Mouse (Mus musculus) forebrain, embryonic 10.5 days (tissue): ENCODE data around the gene Rbm33. TPM values are rescaled to one million over a fixed set of nuclear protein-coding genes. Genes with fewer than 3 reads are reported as not detected.

Source experiments
- DNase-seq: peaks from one replicate; pipeline ENCODE4 v3.0.0-alpha.2; 2017; ENCODE audit warnings: low spot score; ENCODE audit errors: extremely low spot score
- H3K27ac ChIP-seq: fragments of 300-500 bp; sonication (generic); 2 replicates; pipeline ENCODE4 v1.5.1; 2016; ENCODE audit warnings: mild to moderate bottlenecking
- H3K27me3 ChIP-seq: fragments of 300-500 bp; sonication (generic); 2 replicates; pipeline ENCODE4 v1.6.1; 2016; ENCODE audit warnings: mild to moderate bottlenecking; ENCODE audit not compliant: poor library complexity, severe bottlenecking
- H3K36me3 ChIP-seq: fragments of 300-500 bp; sonication (generic); replicated peaks from 2 replicates; pipeline ENCODE4 v1.6.1; 2016; ENCODE audit warnings: mild to moderate bottlenecking, moderate library complexity
- H3K4me1 ChIP-seq: fragments of 300-500 bp; sonication (generic); 2 replicates; pipeline ENCODE4 v1.6.1; 2016
- H3K4me3 ChIP-seq: fragments of 300-500 bp; sonication (generic); 2 replicates; pipeline ENCODE4 v1.5.1; 2016; ENCODE audit warnings: mild to moderate bottlenecking, moderate library complexity
- H3K9me3 ChIP-seq: fragments of 300-500 bp; sonication (generic); 2 replicates; pipeline ENCODE4 v1.6.1; 2016; ENCODE audit warnings: mild to moderate bottlenecking, moderate library complexity
- WGBS: fragments of 180-500 bp; shearing (Covaris S2); methylation state at CpG from one replicate; pipeline ENCODE4 v1.1.7; 2016; 5-methylcytosine and 5-hydroxymethylcytosine counted together
- polyA plus RNA-seq: library from polyadenylated mRNA; unstranded; fragments of >200 nt; fragmentation: Nextera tagmentation; extraction: Ambion mirVana; gene quantifications from 2 replicates; pipeline ENCODE4 v1.2.1, GENCODE M21; 2016

The Rbm33 gene
- polyA plus RNA-seq, 1 experiment from 2014 or later = 15.2 TPM

DNA sequence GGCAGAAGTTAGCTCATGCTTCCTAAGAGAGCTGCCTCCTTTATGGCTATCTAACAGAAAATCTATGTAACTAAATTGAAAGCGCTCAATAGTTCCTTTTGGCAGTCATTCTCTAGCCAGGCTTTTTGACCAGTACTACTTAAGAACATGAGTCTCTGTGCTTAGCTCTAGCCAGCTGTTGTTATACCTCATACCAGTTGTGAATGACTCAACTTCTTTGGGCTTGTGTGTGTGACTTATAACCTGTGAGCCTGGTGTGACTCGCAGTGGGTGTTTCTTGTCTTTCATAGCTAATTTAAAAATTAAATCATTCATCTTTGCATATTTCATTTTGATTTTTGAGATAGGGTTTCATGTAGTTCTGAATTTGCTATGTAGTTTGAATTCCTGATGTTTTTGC lies 80.4 kb downstream of the Rbm33 start:
- H3K27ac ChIP-seq = no peak overlapping the region
- H3K4me3 ChIP-seq = no peak overlapping the region
- H3K27me3 ChIP-seq = no peaks in the 10 kb centered on the region
- no peak for DNase-seq
- peaks cover 96% of the 10 kb centered on the region for H3K36me3 ChIP-seq
- H3K4me1 ChIP-seq = no peaks in the 10 kb centered on the region
- no peaks in the 10 kb centered on the region for H3K9me3 ChIP-seq
- 95% methylated on average over 2 of the region's 2 CpGs for WGBS

DNA sequence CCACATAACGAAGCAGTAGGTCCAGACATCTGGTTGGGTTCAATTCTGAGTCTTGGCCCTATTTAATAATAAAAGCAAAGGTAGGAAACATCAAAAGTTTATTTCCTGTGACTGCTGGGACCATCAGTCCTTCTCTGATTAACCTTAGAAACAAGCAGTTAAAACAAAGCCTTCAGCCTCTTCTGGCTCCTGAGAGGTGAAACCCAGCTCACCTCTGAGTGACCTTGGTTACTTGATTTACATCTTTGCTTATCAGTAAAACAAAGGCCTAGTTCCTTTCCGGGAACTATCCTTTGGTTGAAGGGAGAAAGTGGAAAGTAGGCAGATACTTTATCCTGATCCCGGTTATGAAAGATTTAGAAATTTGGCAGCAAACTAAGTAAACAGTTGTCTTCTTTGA lies 81.8 kb downstream of the Rbm33 start:
- Histone ChIP-seq H3K27me3 (no peaks in the 10 kb centered on the region), H3K4me1 (no peaks in the 10 kb centered on the region), H3K36me3 (peaks cover 92% of the 10 kb centered on the region), H3K4me3 (no peak overlapping the region), H3K9me3 (no peaks in the 10 kb centered on the region), H3K27ac (no peak overlapping the region)
- WGBS = 92% methylated on average over 3 of the region's 3 CpGs
- no peak for DNase-seq

DNA sequence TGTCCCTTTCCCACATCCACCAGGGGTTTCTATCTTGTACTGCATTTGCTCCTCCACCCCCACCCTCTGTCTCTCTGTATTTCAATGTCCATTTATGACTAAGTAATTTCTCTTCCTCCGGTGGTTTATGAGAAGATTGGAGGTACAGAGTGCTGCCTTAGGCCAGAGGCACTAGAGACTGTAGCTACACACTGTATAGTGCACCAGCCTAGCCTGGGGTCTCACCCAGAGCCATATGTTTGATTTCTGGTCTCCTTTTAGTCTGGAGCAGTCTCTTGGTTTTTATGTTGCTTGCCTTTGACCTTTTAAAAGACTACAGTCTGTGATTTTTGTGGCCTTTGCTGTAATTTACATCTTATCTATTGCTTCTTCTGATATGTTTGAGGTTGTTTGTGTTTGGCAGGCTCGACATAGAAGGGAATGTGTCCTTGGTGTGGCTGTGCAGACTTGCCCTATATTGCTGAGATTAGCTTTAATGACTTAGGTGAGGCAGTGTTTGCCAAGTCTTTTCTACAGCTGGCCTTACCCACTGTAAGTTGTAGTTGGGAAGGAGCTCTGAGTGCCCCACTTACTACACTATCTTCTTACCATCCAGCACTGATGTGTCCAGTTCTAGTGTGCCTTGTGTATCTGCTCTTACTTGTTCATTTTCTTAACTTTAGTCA lies 82.7 kb downstream of the Rbm33 start:
- no peaks in the 10 kb centered on the region for H3K27me3 ChIP-seq
- H3K9me3 ChIP-seq = no peaks in the 10 kb centered on the region
- H3K4me3 ChIP-seq = no peak overlapping the region
- no peak for DNase-seq
- peaks cover 83% of the 10 kb centered on the region for H3K36me3 ChIP-seq
- no peak overlapping the region for H3K27ac ChIP-seq
- 93% methylated on average over 2 of the region's 2 CpGs for WGBS
- no peaks in the 10 kb centered on the region for H3K4me1 ChIP-seq

DNA sequence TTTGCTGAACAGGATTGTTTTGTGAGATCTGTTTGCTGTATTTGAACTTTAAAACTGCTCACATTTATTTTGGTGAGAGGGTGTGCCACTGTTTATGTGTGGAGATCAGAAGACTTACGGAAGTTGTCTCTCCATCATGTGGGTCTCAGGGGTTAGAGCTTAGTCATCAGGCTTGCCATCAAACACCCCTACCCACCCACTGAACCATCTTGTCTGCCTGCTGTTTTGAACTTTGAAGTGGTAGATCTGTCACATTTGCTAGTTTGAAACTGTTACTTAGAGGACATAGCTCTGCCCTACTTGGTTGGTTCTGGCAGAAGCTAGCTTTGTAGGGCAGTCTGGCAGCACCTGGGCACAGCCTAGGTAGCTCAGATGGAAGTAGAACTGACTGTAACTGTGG lies 85.8 kb downstream of the Rbm33 start:
- DNase-seq = no peak
- Histone ChIP-seq H3K36me3 (peaks cover 60% of the 10 kb centered on the region), H3K27me3 (no peaks in the 10 kb centered on the region), H3K9me3 (no peaks in the 10 kb centered on the region), H3K27ac (no peak overlapping the region), H3K4me3 (no peak overlapping the region), H3K4me1 (no peaks in the 10 kb centered on the region)
- WGBS = 97% methylated on average over 1 of the region's 1 CpGs

DNA sequence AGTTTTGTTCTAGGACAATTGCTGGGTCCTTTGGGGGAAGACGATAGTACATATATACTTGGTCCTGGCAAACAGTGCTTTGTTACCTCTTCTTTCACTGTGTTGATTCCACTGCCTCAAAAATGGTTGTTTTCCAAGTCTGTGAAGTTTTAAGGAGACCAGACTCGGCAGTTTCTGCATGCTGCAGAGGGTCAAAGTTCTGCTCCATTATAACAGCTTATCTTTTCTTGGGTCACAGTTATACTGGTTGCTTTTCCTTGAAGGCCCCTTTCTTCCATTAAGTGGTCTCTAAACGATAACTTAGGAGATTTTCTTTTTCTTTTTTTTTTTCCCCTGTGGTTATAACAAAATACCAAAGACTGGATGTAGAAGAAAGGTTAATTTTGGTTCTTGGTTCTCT lies 89.7 kb downstream of the Rbm33 start:
- no peak for DNase-seq
- H3K27me3 ChIP-seq = no peaks in the 10 kb centered on the region
- 93% methylated on average over 3 of the region's 3 CpGs for WGBS
- H3K4me3 ChIP-seq = no peak overlapping the region
- H3K9me3 ChIP-seq = no peaks in the 10 kb centered on the region
- H3K36me3 ChIP-seq = peaks cover 59% of the 10 kb centered on the region
- H3K27ac ChIP-seq = no peak overlapping the region
- no peaks in the 10 kb centered on the region for H3K4me1 ChIP-seq

DNA sequence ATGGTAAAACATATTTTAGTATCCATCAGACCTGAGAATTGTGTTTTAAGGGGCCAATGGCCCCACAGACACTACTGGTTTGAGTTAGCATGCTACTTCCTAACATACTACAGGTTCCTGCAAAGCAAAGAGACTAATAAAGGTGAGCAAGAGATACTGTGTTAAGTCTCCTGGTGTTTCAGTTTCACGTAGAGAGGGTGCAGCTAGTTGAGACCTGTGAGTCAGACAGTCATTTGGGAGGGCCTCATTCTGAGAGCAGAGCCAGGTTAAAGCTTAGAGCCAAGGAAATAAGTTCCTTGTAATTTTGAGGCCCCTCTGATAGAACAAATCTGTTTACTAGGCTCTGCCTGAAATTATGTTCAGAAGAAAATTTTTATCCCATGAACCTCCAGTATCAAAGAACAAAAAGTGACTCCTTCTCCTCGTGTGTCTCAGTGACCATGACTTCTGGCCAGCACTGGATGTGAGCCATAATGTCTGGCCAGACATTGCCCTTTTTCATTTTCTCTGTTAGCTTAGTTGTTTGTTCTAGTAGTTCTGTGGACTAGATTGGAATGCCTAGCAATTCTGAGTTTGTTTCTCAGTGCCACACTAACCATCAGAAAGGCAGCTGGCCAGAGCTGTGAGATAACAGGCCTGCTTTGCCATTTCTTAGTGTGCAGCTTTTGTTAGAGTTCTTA lies 95.2 kb downstream of the Rbm33 start:
- 93% methylated on average over 2 of the region's 2 CpGs for WGBS
- no peaks in the 10 kb centered on the region for H3K4me1 ChIP-seq
- DNase-seq = no peak
- no peaks in the 10 kb centered on the region for H3K27me3 ChIP-seq
- H3K36me3 ChIP-seq = peaks cover 97% of the 10 kb centered on the region
- no peak overlapping the region for H3K4me3 ChIP-seq
- no peaks in the 10 kb centered on the region for H3K9me3 ChIP-seq
- H3K27ac ChIP-seq = no peak overlapping the region

DNA sequence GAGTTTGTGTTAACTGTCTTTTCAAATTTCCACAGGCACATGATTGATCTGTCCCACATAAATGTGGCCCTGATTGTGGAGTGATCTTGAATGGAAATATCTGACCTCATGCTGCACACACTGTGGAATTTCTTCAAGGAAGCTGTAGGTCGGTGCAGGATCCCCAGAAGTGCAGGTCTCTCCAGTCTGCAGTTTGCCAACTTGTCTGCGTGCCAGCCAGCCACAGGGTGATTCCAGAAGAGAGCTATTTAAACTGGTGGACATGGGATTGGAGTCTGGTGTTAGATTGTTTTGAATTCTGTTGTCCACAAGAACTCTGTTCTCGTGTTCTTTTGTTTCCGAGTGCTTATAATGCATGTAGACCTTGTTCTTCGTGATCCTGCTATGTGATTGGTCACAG lies 96.6 kb downstream of the Rbm33 start:
- H3K9me3 ChIP-seq = no peaks in the 10 kb centered on the region
- H3K36me3 ChIP-seq = peaks cover 100% of the 10 kb centered on the region
- H3K27me3 ChIP-seq = no peaks in the 10 kb centered on the region
- no peaks in the 10 kb centered on the region for H3K4me1 ChIP-seq
- DNase-seq = no peak
- H3K4me3 ChIP-seq = no peak overlapping the region
- no peak overlapping the region for H3K27ac ChIP-seq
- 97% methylated on average over 5 of the region's 5 CpGs for WGBS

DNA sequence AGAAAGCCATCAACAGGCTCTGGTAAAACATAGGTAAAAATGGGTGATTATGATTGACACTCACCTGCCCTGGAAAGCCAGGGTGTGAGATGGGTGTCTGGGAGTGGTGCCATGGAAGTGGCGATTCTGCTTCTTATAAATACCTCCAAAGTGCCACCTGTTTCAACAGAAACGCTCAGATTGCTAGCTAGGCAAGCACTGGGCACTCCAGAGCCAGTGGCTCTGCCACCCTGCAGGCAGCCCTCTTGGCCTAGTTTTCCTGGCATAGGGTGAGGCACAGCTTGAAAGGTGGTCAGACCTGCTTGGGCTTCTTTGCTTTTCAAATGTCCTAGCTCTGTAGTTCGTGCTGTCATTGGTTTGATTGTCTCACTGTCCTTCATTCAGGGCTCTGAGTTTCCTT lies 97.2 kb downstream of the Rbm33 start:
- no peaks in the 10 kb centered on the region for H3K27me3 ChIP-seq
- H3K4me3 ChIP-seq = no peak overlapping the region
- WGBS = 85% methylated on average over 3 of the region's 3 CpGs
- H3K4me1 ChIP-seq = no peaks in the 10 kb centered on the region
- H3K27ac ChIP-seq = no peak overlapping the region
- H3K9me3 ChIP-seq = no peaks in the 10 kb centered on the region
- no peak for DNase-seq
- H3K36me3 ChIP-seq = peaks cover 100% of the 10 kb centered on the region

DNA sequence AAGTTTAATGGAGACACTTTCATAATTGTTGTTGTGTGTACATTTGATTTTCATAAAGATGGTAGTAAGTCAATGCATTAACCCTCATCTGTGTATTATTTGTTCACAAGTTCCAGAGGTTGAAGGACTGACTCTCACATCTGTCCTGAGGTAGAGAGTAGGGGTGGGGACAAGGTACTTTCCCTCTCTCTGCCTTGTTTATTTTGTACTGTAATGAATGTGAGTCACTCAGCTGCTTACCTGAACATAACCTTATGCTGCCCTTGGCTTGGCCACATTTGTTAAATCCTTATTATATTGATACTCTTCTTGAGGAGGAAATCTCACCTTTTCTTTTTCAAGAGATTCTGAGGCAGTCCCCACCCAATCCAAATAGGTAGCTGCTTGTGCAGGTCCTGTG lies 99.1 kb downstream of the Rbm33 start:
- H3K4me3 ChIP-seq = no peak overlapping the region
- no peak for DNase-seq
- no peaks in the 10 kb centered on the region for H3K27me3 ChIP-seq
- no peaks in the 10 kb centered on the region for H3K4me1 ChIP-seq
- peaks cover 96% of the 10 kb centered on the region for H3K36me3 ChIP-seq
- H3K27ac ChIP-seq = no peak overlapping the region
- H3K9me3 ChIP-seq = no peaks in the 10 kb centered on the region

DNA sequence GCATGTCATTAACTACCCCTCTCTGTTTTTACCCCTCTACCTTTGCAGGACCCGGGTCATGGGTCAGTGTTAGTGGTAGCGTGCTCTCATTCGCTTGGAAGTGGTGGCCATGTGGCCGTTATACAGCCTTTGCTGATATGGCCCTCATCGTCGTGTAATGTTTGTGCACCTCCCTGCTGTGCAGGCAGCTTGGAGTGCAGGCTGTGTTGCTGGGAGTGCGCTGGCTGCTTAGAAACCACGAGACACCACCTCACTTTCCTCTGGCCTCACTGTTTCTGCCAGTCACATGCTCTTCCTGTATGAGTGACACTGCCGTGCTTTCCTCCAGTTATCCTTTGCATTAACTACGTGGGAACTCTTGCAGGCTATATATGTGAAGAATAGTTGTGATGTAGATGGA lies 101.8 kb downstream of the Rbm33 start:
- Histone ChIP-seq H3K4me1 (no peaks in the 10 kb centered on the region), H3K36me3 (peaks cover 69% of the 10 kb centered on the region), H3K9me3 (no peaks in the 10 kb centered on the region), H3K27ac (no peak overlapping the region), H3K27me3 (no peaks in the 10 kb centered on the region), H3K4me3 (no peak overlapping the region)
- DNase-seq = no peak
- WGBS = 89% methylated on average over 10 of the region's 10 CpGs

DNA sequence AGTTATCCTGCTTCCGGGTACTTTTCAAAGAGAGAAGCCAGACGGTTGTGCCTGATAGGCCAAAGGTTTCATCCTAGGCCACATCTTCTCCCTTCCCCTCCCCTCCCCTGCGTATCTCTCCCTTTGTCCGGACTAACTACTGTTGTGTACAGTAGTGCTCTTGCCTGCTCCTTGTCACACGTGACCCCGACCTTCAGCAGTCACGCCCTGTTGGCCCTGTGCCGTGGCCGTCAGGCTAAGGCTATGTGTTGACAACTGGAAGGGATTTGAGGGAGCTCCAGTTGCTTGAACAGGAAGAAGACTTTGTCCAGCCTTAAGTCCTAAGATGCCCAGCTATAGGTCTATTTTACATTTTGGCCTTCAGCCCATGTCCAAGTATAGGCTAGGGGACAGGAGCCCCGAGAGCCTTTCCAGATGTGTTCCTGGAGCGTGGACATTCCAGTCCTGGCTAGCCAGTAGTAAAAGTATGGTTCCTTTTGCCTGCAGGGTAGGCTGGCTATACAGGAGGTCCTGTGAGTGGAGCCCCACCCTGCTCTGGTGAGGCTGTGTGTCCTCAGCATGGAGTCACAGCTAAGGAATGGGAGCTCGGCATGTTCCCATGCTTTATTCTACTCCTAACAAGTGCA lies 102.8 kb downstream of the Rbm33 start:
- WGBS = 90% methylated on average over 12 of the region's 12 CpGs
- H3K4me1 ChIP-seq = no peaks in the 10 kb centered on the region

DNA sequence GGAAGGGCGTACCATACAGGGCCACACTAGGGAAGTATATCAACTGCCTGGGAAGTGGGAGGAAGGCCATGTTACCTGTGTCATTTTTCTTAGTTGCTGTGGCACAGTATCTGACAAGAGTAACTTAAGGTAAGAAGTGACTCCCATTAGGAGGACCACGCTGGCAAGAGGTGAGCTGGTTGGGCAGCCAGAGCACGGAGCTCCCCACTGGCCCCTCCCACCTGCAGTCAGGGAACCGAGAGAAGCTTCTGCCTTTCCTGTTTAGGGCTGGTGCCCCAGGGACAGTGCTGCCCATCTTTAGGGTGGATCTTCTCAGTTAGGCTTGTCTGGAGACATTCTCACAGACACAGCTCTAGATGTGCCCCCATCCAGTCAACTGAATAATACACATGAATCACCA lies 106.9 kb downstream of the Rbm33 start:
- Histone ChIP-seq H3K36me3 (peaks cover 18% of the 10 kb centered on the region), H3K4me3 (no peak overlapping the region), H3K27me3 (no peaks in the 10 kb centered on the region), H3K27ac (no peak overlapping the region), H3K4me1 (no peaks in the 10 kb centered on the region), H3K9me3 (no peaks in the 10 kb centered on the region)
- no peak for DNase-seq
- 65% methylated on average over 4 of the region's 4 CpGs for WGBS

More for the DNA sequence above, 102.8 kb downstream of the Rbm33 start:
- Histone ChIP-seq H3K27me3 (no peaks in the 10 kb centered on the region), H3K27ac (no peak overlapping the region), H3K36me3 (peaks cover 59% of the 10 kb centered on the region), H3K4me3 (no peak overlapping the region), H3K9me3 (no peaks in the 10 kb centered on the region)
- DNase-seq = no peak

DNA sequence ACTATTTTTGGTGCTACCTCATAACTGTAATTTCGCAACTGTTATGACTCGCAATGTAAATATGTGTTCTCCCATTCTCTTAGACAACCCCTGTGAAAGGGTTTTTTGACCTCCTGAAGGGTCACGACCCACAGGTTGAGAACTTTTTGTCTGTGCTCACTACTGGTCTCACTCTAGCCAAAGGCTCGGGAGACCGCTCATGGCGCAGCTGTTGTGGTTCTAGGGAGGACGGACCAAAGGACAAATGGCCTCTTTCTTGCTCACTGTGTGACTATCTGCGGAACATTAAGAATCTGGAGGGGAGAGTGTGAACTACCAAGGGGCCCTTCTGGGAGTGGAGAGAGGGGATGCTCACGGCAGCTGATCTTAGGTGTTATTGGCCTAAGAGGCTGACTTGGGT lies 109.0 kb downstream of the Rbm33 start:
- H3K36me3 ChIP-seq = no peaks in the 10 kb centered on the region
- no peak overlapping the region for H3K27ac ChIP-seq
- no peaks in the 10 kb centered on the region for H3K27me3 ChIP-seq
- H3K9me3 ChIP-seq = no peaks in the 10 kb centered on the region
- no peaks in the 10 kb centered on the region for H3K4me1 ChIP-seq
- 91% methylated on average over 9 of the region's 9 CpGs for WGBS
- H3K4me3 ChIP-seq = no peak overlapping the region
- DNase-seq = no peak
